Mouse (Mus musculus) layer of hippocampus, adult 2 months (tissue): Measurements from ENCODE around the gene BC029722. TPM values are rescaled to one million over a fixed set of nuclear protein-coding genes. Genes with fewer than 3 reads are reported as not detected.

Experiments
- DNase-seq, 2 experiments: peaks; one replicate each; pipeline ENCODE4 v3.0.0; 2022; ENCODE audit warnings: low spot score in 2 of 2
- H3K27ac ChIP-seq: fragments of 200-600 bp; 2 replicates; pipeline ENCODE4 v1.8.1; 2022
- H3K4me3 ChIP-seq: fragments of 200-600 bp; 2 replicates; pipeline ENCODE4 v1.8.1; 2022; ENCODE audit warnings: mild to moderate bottlenecking
- CTCF ChIP-seq: fragments of 200-600 bp; conservative IDR thresholded peaks from 2 replicates; pipeline ENCODE4 v1.8.1; 2022; ENCODE audit warnings: antibody characterized with exemption, mild to moderate bottlenecking, moderate library complexity
- total RNA-seq, 2 experiments: library from RNA; stranded (reverse); gene quantifications; 2 replicates each; pipeline ENCODE4 v1.2.3; 2021

Gene BC029722
- total RNA-seq, 2 experiments from 2014 or later = 52.2 to 52.8 TPM

DNA sequence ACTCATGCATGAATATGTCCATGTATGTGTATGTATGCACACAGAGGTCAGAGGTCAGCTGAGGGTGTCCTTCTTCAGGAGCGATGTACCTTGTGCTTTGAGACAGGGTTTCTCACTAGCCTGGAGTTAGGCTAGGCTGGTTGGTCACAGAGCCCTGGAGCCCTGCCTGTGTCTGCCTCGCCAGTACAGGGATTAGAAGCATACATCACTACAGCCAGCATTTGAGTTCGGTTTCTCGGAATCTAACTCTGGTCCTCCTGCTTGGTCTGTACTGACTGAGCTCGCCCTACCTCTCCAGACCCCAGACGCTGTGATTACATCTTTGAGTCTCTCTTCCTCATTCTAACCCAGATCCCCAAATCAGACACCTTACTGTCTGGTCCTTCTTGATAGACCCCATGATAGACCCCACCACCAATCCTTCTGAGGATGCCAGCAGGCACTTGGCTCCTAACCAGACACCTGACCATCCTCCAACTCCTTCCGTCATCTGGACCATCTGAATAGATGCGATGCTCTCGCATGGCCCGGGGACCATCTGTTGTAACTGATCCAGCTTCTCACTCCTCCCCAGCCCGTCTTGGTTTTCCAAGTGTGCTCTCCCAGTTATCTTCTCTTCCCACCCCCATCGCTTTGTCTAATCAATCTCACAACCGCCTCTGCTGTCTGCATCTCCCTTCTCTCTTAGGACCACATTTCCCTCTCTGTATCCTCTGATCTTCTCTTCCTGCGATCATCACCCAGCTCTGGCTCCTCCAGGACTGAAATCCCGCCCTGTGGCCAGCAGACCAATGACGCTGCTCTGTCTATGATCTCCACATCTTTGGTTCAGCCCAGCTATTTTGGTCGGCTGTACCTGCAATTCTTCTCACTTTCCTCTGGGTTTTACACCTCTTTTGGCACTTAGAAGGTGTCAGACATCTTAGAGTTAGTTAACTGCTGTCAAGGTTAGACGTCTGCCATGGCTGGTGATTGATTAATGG, 31.0 kb downstream of the BC029722 start:
- Histone ChIP-seq H3K27ac (no peak overlapping the region), H3K4me3 (no peak overlapping the region)
- DNase-seq = no peak
- no peak for TF ChIP-seq CTCF

DNA sequence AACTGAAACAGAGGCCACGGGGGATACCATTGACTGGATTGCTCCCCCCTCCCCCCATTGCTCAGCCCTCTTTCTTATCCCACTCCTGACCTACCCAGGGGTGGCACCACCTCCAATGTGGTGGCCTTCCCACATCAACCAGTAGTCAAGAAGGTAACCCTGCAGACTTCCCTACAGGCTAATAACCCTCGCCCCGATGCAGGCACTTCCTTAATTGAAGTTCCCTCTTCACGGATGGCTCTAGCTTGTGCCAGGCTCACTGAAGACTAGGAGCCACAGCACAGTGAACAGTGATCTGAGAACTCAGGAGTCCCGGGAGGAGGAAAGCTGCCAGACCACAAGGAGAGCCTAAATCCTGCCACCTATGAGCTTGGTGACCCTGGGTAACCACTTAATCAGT, 32.3 kb downstream of the BC029722 start:
- DNase-seq = no peak
- TF ChIP-seq CTCF = no peak
- Histone ChIP-seq H3K27ac (no peak overlapping the region), H3K4me3 (no peak overlapping the region)

DNA sequence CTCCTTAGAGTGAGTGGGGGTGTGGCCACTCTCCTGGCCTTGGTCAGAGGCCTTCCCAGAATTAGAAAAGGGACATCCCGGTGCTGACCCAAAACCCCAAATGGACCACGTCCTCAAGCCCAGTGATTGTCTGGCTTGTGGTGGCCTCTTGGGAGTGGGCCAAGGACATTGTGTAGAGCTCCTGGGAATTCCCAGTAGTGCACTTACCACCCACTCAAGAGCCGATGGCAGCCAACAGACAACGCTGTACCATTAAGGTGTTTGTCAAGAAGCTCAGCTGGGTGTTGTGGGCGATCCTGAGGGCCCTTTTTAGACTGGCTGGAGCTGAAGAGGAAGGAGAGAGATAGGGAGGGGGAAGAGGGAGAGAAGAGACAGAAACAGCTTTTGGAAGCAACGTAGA, 34.7 kb downstream of the BC029722 start:
- Histone ChIP-seq H3K4me3 (no peak overlapping the region), H3K27ac (no peak overlapping the region)
- TF ChIP-seq CTCF = no peak
- DNase-seq = no peak

DNA sequence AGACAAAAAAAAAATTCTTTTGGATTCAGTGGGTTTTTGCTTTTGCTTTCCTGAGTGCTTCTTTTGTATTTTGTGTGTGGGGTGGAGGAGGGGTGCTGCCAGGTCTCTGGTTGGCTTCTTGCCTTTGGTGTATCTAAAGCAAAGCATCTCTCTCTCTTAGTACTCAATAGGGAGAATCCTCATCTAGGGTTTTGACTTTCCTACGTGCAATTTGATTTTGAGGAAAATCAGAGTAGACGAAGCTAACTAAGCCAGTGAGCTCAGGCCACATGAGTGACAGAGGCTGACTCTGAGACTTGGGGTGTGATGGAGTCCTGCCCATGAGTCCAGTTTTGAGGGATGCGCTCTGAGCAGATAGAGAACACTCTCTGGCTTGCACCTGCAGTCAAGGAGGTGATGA, 39.7 kb downstream of the BC029722 start:
- no peak overlapping the region for H3K27ac ChIP-seq
- TF ChIP-seq CTCF = no peak
- H3K4me3 ChIP-seq = no peak overlapping the region
- no peak for DNase-seq

DNA sequence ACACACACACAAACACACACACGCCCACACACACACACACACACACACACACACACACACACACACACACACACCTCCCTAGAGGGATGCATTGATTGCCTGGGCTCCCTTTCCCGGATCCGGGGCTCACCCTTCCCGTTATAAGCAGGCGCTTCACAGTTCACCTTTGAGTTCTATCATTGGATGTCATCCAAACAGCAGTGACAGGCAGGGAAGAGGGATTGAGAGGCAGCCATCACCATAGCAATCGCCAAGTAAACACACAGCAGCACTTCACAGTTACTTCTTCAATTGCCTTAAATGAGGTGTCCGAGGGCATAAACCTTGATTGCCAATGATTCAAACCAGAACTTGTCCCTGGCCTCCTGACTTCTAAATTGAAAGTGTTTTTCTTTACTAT, 40.2 kb downstream of the BC029722 start:
- Histone ChIP-seq H3K4me3 (no peak overlapping the region), H3K27ac (no peak overlapping the region)
- TF ChIP-seq CTCF = no peak
- DNase-seq = no peak

DNA sequence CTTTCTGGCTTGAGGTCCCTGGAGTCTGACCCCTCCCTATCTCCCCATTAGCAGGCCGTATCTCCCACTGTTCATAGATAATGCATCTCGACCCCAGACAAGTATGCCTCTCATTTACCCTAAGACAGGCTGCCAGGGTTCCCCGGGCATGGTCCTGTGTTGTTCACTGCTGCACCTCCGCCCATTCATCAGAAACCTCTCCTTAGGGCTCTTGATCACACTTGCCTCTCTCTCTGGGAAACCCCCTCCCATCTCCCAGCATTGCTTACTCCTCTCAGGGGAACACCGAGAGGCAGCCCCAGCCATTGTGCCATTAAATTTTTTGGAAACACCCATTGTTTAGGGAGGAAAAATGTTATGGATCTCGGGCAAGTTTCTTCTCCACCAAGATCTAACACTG, 41.2 kb downstream of the BC029722 start:
- Histone ChIP-seq H3K4me3 (no peak overlapping the region), H3K27ac (no peak overlapping the region)
- DNase-seq = no peak
- no peak for TF ChIP-seq CTCF

DNA sequence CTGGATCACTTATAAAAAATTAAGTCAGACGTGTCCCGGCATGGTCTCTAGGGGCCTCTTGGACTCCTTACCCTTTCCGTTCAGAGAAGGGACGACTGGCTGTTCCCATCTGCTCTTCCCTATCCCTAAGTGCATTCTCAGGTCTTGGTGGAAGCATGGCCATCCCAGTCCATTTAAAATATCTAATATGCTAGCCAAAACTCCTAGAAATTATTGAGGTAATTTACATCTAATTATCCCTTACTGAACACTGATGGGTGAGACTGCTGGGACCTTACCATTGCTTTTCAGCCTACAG, 41.6 kb downstream of the BC029722 start:
- no peak overlapping the region for H3K4me3 ChIP-seq
- TF ChIP-seq CTCF = no peak
- DNase-seq = no peak
- H3K27ac ChIP-seq = no peak overlapping the region

DNA sequence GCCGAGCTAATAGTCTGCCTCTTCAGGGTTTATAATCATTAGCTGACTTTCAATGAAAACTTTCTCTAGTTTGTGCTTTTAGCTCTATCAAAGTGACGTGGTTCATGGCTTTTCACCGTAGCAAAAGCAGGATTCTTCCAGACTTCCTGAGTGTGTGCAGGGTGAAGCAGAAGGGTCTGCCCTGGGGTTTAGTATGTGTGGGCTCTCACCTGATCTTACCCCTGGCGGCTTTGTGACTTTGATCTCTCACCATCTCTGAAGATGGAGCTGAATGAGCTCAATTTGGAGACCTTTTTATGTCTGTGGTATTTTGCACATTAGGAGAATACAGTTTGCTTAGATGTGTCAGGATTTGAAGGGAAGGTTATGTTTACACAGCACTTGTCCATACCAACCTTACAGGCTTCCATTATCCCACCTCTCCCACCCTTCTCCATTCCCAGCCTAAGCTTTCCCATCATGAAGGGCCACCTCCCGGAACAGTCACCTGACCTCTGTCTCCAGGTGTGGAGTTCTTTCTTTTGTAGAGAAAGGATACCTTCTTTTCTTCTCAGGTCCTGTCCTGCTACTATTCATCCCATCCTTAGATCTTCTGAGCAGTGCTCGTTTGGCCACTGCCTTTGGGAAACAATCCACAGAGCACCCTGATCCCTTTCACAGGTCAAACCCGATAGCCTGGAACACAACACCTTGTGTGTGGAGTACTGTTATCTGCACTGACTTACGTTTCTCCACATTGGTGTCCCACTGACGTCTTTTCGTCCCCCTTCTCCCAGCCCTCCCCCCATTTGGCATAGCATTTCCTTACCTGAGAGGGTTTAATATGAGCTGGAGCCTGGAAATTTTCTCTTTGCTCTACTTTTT, 42.2 kb downstream of the BC029722 start:
- no peak for DNase-seq
- H3K4me3 ChIP-seq = no peak overlapping the region
- no peak overlapping the region for H3K27ac ChIP-seq
- no peak for TF ChIP-seq CTCF

DNA sequence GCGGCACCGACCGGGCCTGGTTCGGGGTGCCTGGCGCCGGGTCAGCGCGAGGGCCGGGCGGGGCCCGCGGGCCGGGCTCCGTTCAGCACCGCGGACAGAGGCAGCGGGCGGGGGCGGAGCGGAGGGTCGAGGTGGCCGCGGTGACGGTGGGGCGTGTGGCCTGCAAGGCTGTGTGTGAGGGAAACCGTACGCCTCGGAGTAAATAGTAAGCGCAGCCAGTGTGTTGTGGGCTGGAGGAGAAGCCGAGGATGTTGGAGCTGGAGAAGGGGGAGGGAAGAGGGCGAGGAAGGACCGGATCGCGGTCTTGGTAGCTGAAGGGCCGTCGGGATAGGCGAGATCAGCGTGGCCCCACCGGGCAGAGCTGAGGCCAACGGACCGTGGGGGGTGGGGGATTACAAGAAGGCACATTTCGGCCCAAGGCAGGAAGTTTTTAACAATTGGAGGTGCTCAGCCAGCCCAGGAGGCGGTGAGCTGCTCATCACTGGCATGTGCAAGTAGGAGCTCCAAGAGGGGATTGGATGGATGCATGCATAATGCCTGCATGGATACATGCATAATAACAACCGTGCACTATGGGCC, 43.5 kb downstream of the BC029722 start:
- H3K4me3 ChIP-seq = peak overlapping the region; percentile 72
- H3K27ac ChIP-seq = peak overlapping the region; percentile 84
- no peak for TF ChIP-seq CTCF
- peak; percentile 22 to 30 for DNase-seq

DNA sequence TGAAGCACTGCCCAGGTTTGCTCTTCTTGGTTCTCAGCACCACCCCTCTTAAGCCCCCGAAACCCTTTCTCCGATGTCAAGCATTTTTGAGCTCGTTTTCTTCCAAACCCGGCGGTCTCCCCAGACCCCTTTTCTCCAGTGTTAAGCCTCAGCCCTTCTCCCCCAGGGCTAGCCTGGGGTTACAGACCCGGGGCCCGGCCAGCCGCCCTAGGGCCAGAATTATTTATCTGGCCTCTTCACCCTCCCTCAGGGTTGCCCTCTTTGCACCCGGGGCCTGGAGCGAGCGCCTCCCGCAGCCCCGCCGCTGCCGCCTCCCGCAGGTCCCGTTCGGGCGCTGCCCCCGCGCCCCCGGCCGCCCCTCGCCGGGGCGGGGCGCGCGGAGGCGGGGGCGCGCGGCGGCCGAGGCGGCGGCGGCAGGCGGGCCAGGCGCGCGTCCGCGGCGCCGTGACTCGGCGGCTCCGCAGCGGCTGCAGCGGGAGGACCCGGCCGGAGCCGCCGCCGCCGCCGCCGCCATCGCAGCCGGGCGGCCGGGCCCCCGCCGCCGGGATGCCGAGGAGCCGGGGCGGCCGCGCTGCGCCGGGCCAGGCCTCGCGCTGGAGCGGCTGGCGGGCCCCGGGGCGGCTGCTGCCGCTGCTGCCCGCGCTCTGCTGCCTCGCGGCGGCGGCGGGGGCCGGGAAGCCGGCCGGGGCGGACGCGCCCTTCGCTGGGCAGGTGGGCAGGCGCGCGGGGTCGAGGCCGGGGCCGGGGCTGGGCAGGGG, 44.1 kb downstream of the BC029722 start, which contains the start of gene Mmp24:
TSS of gene Mmp24 (plus strand) at position 416 of the 758 bp plus-strand sequence.
- peak within 1 kb of the TSS; percentile 72 for H3K4me3 ChIP-seq
- H3K27ac ChIP-seq = peak within 1 kb of the TSS; percentile 84
- no peak for TF ChIP-seq CTCF
- DNase-seq = no peak

DNA sequence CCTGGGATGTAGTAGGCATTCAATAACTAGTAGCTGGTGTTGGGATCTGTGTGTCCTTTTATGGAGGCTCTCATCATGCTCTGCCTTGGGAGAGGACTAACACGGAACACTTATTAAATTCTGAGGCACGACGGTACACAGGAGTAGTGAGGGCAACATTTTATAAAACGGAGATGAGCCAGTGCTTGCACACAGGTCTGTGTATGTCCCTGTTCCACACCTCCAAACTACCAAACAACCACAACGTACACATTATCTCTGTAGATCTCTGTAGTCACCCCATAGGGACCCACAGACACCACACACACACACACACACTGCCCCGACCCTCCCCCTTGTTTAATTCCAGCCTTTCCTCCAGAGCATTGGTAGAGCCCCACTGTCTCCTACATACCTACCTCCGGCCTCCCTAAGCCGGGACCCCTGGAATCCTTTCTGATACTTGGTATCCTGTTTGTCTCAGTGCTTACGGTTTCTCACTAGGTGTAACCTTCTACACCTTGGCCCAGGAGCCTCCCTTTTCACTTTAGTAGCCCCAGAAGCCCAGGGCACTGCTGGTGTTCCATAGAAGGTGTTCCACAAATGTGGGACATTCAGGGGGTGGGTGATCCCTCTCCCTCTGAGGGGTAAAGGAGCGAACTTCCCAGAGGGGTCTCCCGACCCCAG, 44.8 kb downstream of the BC029722 start:
- no peak for TF ChIP-seq CTCF
- no peak for DNase-seq
- peak overlapping the region; percentile 51; the same call in 1 of the 2 replicates for H3K4me3 ChIP-seq
- H3K27ac ChIP-seq = peak overlapping the region; percentile 66; the same call in 1 of the 2 replicates

DNA sequence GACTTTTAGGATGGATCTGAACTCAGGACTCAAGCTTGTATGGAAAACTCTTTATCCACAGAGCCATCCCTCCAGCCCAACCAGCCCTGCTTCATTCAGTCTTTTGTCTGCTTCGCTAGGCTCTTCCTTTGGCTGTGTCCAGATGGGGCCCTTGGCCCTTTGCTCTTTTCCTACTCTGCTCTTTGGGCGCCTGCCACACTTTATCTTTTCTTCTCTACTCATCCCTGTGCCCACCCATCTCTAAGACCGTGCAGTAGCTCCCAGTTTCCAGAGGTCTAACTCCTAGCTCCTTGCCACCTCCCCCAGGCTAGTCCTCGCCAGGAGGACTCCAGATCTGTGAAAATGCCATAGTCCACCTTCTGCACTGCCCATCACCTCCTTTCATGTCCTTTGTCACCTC, 45.6 kb downstream of the BC029722 start:
- Histone ChIP-seq H3K27ac (no peak overlapping the region), H3K4me3 (no peak overlapping the region)
- no peak for DNase-seq
- no peak for TF ChIP-seq CTCF

Other genes with a start within 250 kb of the BC029722 start
- 10 to 100 TPM; 25.6 to 26.2 TPM for gene Gss, start 226.6 kb downstream of the BC029722 start, total RNA-seq
- gene Myh7b, start 208.2 kb downstream of the BC029722 start, total RNA-seq = 1 to 10 TPM; 5.5 to 5.6 TPM
- 100 to 1,000 TPM; 159 to 164 TPM for gene Trpc4ap, start 127.0 kb downstream of the BC029722 start, total RNA-seq
- 10 to 100 TPM; 23.6 to 24.8 TPM for gene Edem2, start 90.0 kb downstream of the BC029722 start, total RNA-seq
- gene Gm17581, start 83.6 kb downstream of the BC029722 start, total RNA-seq = not detected
- gene Procr, start 68.3 kb downstream of the BC029722 start, total RNA-seq = under 1 TPM; 0.81 to 0.97 TPM
- gene Mmp24, start 44.1 kb downstream of the BC029722 start, total RNA-seq = 10 to 100 TPM; 36.8 to 38.5 TPM
- gene Eif6, start 7.5 kb upstream of the BC029722 start, total RNA-seq = 10 to 100 TPM; 61.7 to 65.1 TPM
- gene Fam83c, start 15.4 kb upstream of the BC029722 start, total RNA-seq = not detected
- gene Uqcc1, start 110.9 kb upstream of the BC029722 start, total RNA-seq = 10 to 100 TPM; 73.6 to 81.6 TPM
- gene Gm15557, start 121.3 kb upstream of the BC029722 start, total RNA-seq = not detected
- gene Gdf5, start 125.9 kb upstream of the BC029722 start, total RNA-seq = under 1 TPM in 1 of 2 experiments, not detected in 1; 0.15 TPM
- gene Cep250, start 137.0 kb upstream of the BC029722 start, total RNA-seq = 10 to 100 TPM; 19.0 to 21.0 TPM
- 1 to 10 TPM; 2.9 to 4.1 TPM for gene 6430550D23Rik, start 188.6 kb upstream of the BC029722 start, total RNA-seq
- 100 to 1,000 TPM; 195 to 213 TPM for gene Ergic3, start 188.6 kb upstream of the BC029722 start, total RNA-seq
- not detected for gene Fer1l4, start 233.5 kb upstream of the BC029722 start, total RNA-seq
- gene Spag4, start 245.7 kb upstream of the BC029722 start, total RNA-seq = 1 to 10 TPM; 3.3 to 5.1 TPM